Mouse (Mus musculus) ES-E14 (cell line): ENCODE data around the gene Rptor.

Experiments
- CHD2 ChIP-seq: IDR thresholded peaks from 2 replicates; pipeline ENCODE4 v1.6.1; 2014; ENCODE audit warnings: mild to moderate bottlenecking, low read depth, low read length, inconsistent platforms
- HCFC1 ChIP-seq: IDR thresholded peaks from 2 replicates; pipeline ENCODE4 v1.6.1; 2012; ENCODE audit warnings: low read length, inconsistent platforms, borderline replicate concordance; ENCODE audit not compliant: insufficient read depth
- MAFK ChIP-seq: IDR thresholded peaks from 2 replicates; pipeline ENCODE4 v1.6.1; 2014; ENCODE audit warnings: mild to moderate bottlenecking, low read depth, low read length, inconsistent platforms; ENCODE audit not compliant: insufficient read depth

DNA sequence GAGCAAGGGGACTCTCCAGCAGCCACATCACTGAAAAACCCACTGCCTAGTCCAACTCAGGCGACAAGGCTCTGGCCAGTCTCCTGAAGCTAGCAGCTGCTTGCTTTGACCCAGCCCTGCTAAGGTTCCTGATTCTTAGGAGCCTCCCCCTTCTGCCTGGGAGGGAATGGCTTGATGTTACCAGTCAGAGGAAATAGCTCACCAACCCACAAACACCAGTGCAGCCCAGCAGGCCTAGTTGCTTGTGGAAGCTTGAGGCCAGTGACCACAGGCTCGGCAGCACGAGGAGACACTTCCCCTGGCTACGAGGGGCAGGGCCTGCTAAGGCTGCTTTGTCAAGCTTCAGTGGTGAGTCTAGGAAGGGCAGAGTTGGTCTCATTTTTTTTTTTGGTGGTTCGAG lies 322.5 kb downstream of the Rptor start:
- no peak for TF ChIP-seq HCFC1
- TF ChIP-seq MAFK = no peak
- TF ChIP-seq CHD2 = no peak
